Mouse (Mus musculus): ENCODE results near the gene Akap13. TPM values are rescaled to one million over a fixed set of nuclear protein-coding genes. Genes with fewer than 3 reads are reported as not detected.
"Not testable (repeated sequence)": the region's sequence is repeated elsewhere in the genome, so short reads cannot be mapped to it uniquely, and the experiment has no call there.

Gene Akap13
- total RNA-seq, 2 experiments from 2014 or later = 53.7 to 59.6 TPM

GRCm38 (mm10) chr7:75787371-75787770, 332.0 kb downstream of the Akap13 start:
- DNase-seq (ENCODE audit: low spot score in 2 of 2) = no peak

GRCm38 (mm10) chr7:75788069-75788800, 332.9 kb downstream of the Akap13 start:
- DNase-seq (ENCODE audit: low spot score in 2 of 2) = not testable (repeated sequence)

GRCm38 (mm10) chr7:75788801-75789135, 333.4 kb downstream of the Akap13 start:
- not testable (repeated sequence) for DNase-seq (ENCODE audit: low spot score in 2 of 2)

GRCm38 (mm10) chr7:75789746-75790145, 334.4 kb downstream of the Akap13 start:
- no peak for DNase-seq (ENCODE audit: low spot score in 2 of 2)

GRCm38 (mm10) chr7:75791092-75791837, 335.9 kb downstream of the Akap13 start:
- not testable (repeated sequence) for DNase-seq (ENCODE audit: low spot score in 2 of 2)

DNA sequence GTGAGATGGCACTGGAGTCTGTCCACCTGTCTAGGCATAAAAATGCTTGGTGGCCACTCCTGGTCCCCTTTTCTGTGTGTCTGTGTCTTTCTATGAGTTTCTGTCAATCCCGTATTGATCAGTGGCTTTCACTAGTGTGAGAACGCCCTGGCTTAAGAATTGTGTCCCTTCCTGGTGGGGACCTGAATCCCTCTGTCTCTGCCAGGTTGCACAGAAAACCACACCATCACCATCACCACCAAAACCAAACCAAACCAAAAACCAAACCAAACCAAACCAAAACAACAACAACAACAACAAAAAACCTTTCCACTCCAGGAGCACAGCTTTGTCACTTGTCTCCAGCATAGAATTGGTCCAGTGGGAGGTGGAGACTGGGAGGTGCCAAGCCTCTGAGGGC, 337.8 kb downstream of the Akap13 start:
- no peak for DNase-seq (ENCODE audit: low spot score in 2 of 2)

- DNase-seq (ENCODE audit: low spot score in 2 of 2) = no peak
Observed at GRCm38 (mm10) chr7:75793654-75794335, 338.5 kb downstream of the Akap13 start.

GRCm38 (mm10) chr7:75795106-75795505, 339.8 kb downstream of the Akap13 start:
- DNase-seq (ENCODE audit: low spot score in 2 of 2) = no peak

- no peak for DNase-seq (ENCODE audit: low spot score in 2 of 2)
Observed at GRCm38 (mm10) chr7:75796474-75796873, 341.1 kb downstream of the Akap13 start.

DNA sequence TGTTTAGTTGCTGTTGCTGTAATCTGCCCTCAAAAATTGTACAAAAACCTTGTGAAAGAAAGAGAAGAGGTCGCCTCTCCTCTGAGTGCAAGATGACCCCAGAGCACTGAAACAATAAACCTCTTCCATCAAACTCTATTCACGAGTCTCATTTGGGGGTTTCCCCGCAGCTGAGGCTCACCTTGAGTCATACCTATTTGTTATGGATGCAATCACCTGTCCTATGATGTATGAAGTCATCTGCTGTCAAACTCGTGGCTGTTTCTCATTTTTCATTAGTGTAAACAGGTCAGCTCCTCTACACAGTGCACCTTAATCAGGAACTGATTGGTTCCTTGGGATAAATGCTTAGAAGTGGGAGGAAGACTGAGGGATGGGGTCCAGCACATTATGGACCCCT, 345.2 kb downstream of the Akap13 start:
- DNase-seq (ENCODE audit: low spot score in 2 of 2) = no peak

DNA sequence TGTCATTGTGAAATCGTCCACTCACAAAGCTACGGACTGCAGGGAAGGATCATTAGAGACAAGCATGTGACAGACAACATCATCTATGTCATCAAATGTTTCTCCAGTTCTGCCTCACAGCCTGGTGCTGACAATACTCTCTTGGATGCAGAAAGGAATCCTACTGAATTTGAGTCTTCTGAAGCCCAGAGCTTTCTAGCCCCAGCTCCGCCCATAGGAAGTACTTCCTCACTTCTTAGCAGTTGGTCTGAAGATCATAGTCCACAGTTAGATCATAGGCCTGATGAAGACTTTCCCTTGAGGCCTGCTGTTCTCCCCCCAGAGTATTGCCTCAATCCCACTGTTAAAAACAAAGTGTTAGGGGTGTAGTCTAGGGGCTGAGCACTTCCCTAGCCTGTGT, 345.7 kb downstream of the Akap13 start:
- DNase-seq (ENCODE audit: low spot score in 2 of 2) = no peak

- DNase-seq (ENCODE audit: low spot score in 2 of 2) = no peak
Observed at GRCm38 (mm10) chr7:75801621-75802358, 346.5 kb downstream of the Akap13 start.

- DNase-seq (ENCODE audit: low spot score in 2 of 2) = no peak
Observed at GRCm38 (mm10) chr7:75802887-75803286, 347.6 kb downstream of the Akap13 start.

Small RNAs within 50 kb of the gene (microRNA-seq; reads per million reads assigned to microRNA genes)
- gene Gm23251 = 0 reads per million in 2 experiments

Other genes starting within 250 kb of the Akap13 start
- 100 to 1,000 TPM; 305 to 312 TPM for gene Sv2b, start 146.3 kb upstream of the Akap13 start, total RNA-seq (2021)